Mouse (Mus musculus) liver, postnatal 0 days (tissue): ENCODE data around the gene Eid1.

ENCODE experiments used
- CTCF ChIP-seq: sonication (generic); IDR thresholded peaks from 2 replicates; pipeline ENCODE4 v1.5.1; 2016; ENCODE audit warnings: antibody characterized with exemption, low read depth
- EP300 ChIP-seq: IDR thresholded peaks from 2 replicates; pipeline ENCODE4 v1.6.1; 2016; ENCODE audit warnings: antibody characterized with exemption, low read depth, mild to moderate bottlenecking

GRCm38 (mm10) chr2:125685441-125686150 lies 12.7 kb downstream of the Eid1 start:
- TF ChIP-seq CTCF = no peak
- no peak for TF ChIP-seq EP300
